Mouse (Mus musculus) CH12.LX (cell line): ENCODE data around the gene Mapk9. TPM values are rescaled to one million over a fixed set of nuclear protein-coding genes. Genes with fewer than 3 reads are reported as not detected.

ENCODE experiments used
- DNase-seq: peaks from one replicate; pipeline ENCODE4 v3.0.0-alpha.2; 2013; ENCODE audit errors: extremely low read depth
- H3K27ac ChIP-seq: 2 replicates; pipeline ENCODE4 v1.5.1; 2012; ENCODE audit warnings: low read depth, mild to moderate bottlenecking, control low read depth, moderate library complexity; ENCODE audit not compliant: insufficient read depth
- H3K27me3 ChIP-seq: replicated peaks from 2 replicates; pipeline ENCODE3; 2012; ENCODE audit warnings: inconsistent platforms
- H3K36me3 ChIP-seq, 2 experiments: replicated peaks in 1 of 2; 2 replicates each; pipeline versions ENCODE3 to v1.6.1; 2012; ENCODE audit warnings: inconsistent platforms in 1 of 2, low read length in 1 of 2, mild to moderate bottlenecking in 1 of 2, mixed read lengths in 1 of 2, moderate library complexity in 1 of 2; ENCODE audit not compliant: control insufficient read depth in 1 of 2, insufficient read depth in 1 of 2
- H3K4me1 ChIP-seq, 2 experiments: 2 replicates each; pipeline ENCODE4 v1.6.1; 2012; ENCODE audit warnings: inconsistent platforms in 1 of 2, moderate library complexity in 1 of 2; ENCODE audit not compliant: insufficient read depth in 2 of 2, control insufficient read depth in 1 of 2
- H3K4me2 ChIP-seq: 2 replicates; pipeline ENCODE4 v1.6.1; 2012; ENCODE audit warnings: low read depth, mild to moderate bottlenecking, control low read depth; ENCODE audit not compliant: poor library complexity, insufficient read depth, severe bottlenecking
- H3K4me3 ChIP-seq, 3 experiments: fragments of 150-350 bp in 1 of 3; sonication (generic) in 1 of 3; replicated peaks in 1 of 3; 2 replicates each; pipeline versions ENCODE3 to v1.5.1; 2011 to 2012; ENCODE audit warnings: low read depth in 2 of 3, low read length in 2 of 3, mild to moderate bottlenecking in 2 of 3, moderate library complexity in 2 of 3, control low read depth in 1 of 3, improper control_type of control experiment in 1 of 3, inconsistent platforms in 1 of 3, mixed read lengths in 1 of 3; ENCODE audit not compliant: poor library complexity in 1 of 3
- H3K79me2 ChIP-seq: replicated peaks from 2 replicates; pipeline ENCODE4 v1.6.1; 2012; ENCODE audit warnings: mild to moderate bottlenecking, moderate library complexity; ENCODE audit not compliant: control insufficient read depth, poor library complexity, insufficient read depth, severe bottlenecking; ENCODE audit errors: extremely low read depth
- H3K9ac ChIP-seq: 2 replicates; pipeline ENCODE4 v1.6.1; 2012; ENCODE audit warnings: low read depth, mild to moderate bottlenecking, control low read depth, moderate library complexity; ENCODE audit not compliant: insufficient read depth
- H3K9me3 ChIP-seq: replicated peaks from 2 replicates; pipeline ENCODE3; 2012; ENCODE audit warnings: low read length, inconsistent platforms, mixed read lengths
- CHD1 ChIP-seq: IDR thresholded peaks from 2 replicates; pipeline ENCODE4 v1.6.1; 2012; ENCODE audit warnings: low read depth, low read length, improper control_type of control experiment, inconsistent platforms
- CTCF ChIP-seq, 2 experiments: IDR thresholded peaks in 1 of 2; conservative IDR thresholded peaks in 1 of 2; 2 replicates each; pipeline ENCODE4 v1.5.1; 2011 to 2012; ENCODE audit warnings: low read depth in 2 of 2, low read length in 2 of 2, improper control_type of control experiment in 1 of 2, inconsistent platforms in 1 of 2, mild to moderate bottlenecking in 1 of 2, moderate library complexity in 1 of 2
- ELF1 ChIP-seq: IDR thresholded peaks from 2 replicates; pipeline ENCODE4 v1.6.1; 2014; ENCODE audit warnings: low read depth, mild to moderate bottlenecking, inconsistent platforms, low read length, improper control_type of control experiment
- EP300 ChIP-seq: IDR thresholded peaks from 2 replicates; pipeline ENCODE4 v1.6.1; 2011; ENCODE audit warnings: low read length, improper control_type of control experiment
- ETS1 ChIP-seq: conservative IDR thresholded peaks from 2 replicates; pipeline ENCODE4 v1.6.1; 2012; ENCODE audit warnings: low read depth, mild to moderate bottlenecking, inconsistent platforms, low read length, improper control_type of control experiment, moderate library complexity
- HCFC1 ChIP-seq: IDR thresholded peaks from 2 replicates; pipeline ENCODE4 v1.6.1; 2012; ENCODE audit warnings: low read depth, mild to moderate bottlenecking, inconsistent platforms, low read length, improper control_type of control experiment
- JUND ChIP-seq: conservative IDR thresholded peaks from 2 replicates; pipeline ENCODE4 v1.6.1; 2011; ENCODE audit warnings: low read depth, low read length, improper control_type of control experiment
- NRF1 ChIP-seq: IDR thresholded peaks from 2 replicates; pipeline ENCODE4 v1.6.1; 2014; ENCODE audit warnings: low read depth, mild to moderate bottlenecking, inconsistent platforms, low read length, improper control_type of control experiment, moderate library complexity
- POLR2AphosphoS2 ChIP-seq: IDR thresholded peaks from 2 replicates; pipeline ENCODE4 v1.6.1; 2011; ENCODE audit warnings: low read depth, low read length, improper control_type of control experiment
- RAD21 ChIP-seq: IDR thresholded peaks from 2 replicates; pipeline ENCODE4 v1.6.1; 2011; ENCODE audit warnings: low read depth, mild to moderate bottlenecking, low read length, improper control_type of control experiment, moderate library complexity
- SMC3 ChIP-seq: IDR thresholded peaks from 2 replicates; pipeline ENCODE4 v1.6.1; 2011; ENCODE audit warnings: low read depth, low read length, improper control_type of control experiment
- USF2 ChIP-seq: conservative IDR thresholded peaks from 2 replicates; pipeline ENCODE4 v1.6.1; 2011; ENCODE audit warnings: low read depth, low read length, improper control_type of control experiment
- ZC3H11A ChIP-seq: IDR thresholded peaks from 2 replicates; pipeline ENCODE4 v1.6.1; 2012; ENCODE audit warnings: low read depth, mild to moderate bottlenecking, inconsistent platforms, low read length, improper control_type of control experiment
- ZMIZ1 ChIP-seq: IDR thresholded peaks from 2 replicates; pipeline ENCODE4 v1.6.1; 2012; ENCODE audit warnings: low read depth, mild to moderate bottlenecking, inconsistent platforms, low read length, improper control_type of control experiment
- ZNF384 ChIP-seq: IDR thresholded peaks from 2 replicates; pipeline ENCODE4 v1.6.1; 2012; ENCODE audit warnings: low read depth, low read length, improper control_type of control experiment, inconsistent platforms
- dilution Hi-C: fragments of 300-500 bp; cut with MboI; formaldehyde crosslinking; loops from 2 replicates; pipeline ENCODE4 v1.14.3; 2020; ENCODE audit warnings: low sequenced_read_pairs; ENCODE audit not compliant: extremely low pct_unique_long_range_greater_than_20kb, extremely low pct_ligation_motif_present
- in situ Hi-C: fragments of 300-500 bp; cut with MboI; formaldehyde crosslinking; loops from 3 replicates; pipeline ENCODE4 v1.14.3; 2019; ENCODE audit warnings: low sequenced_read_pairs, low pct_ligation_motif_present, low pct_unique_long_range_greater_than_20kb, mixed read lengths
- polyA plus RNA-seq: library from polyadenylated mRNA; unstranded; fragments of >175 nt; gene quantifications from 2 replicates; pipeline ENCODE4 v1.2.1, GENCODE M21; 2012; ENCODE audit warnings: low read depth; ENCODE audit not compliant: insufficient read length
- total RNA-seq, 2 experiments: library from RNA; depleted of rRNA; stranded (reverse); fragments of 300-350 nt in 1 of 2; fragments of >200 nt in 1 of 2; gene quantifications; 2 replicates each; pipeline ENCODE4 v1.2.3; 2012 to 2014

The Mapk9 gene
- total and polyA plus RNA-seq, 3 experiments, result 22.0 to 36.8 (median 29.3) TPM

- H3K36me3 ChIP-seq, result peaks cover 24 to 77% of the 10 kb centered on the region in 2 experiments
- in situ Hi-C loops, result no loop called here
- dilution Hi-C loops, result no loop called here
- H3K9me3 ChIP-seq, result no peaks in the 10 kb centered on the region
- no peak overlapping the region for H3K4me2 ChIP-seq
- H3K4me3 ChIP-seq, result no peak overlapping the region
- H3K27me3 ChIP-seq, result no peaks in the 10 kb centered on the region
- H3K4me1 ChIP-seq, result peaks cover 5 to 17% of the 10 kb centered on the region in 2 experiments
- DNase-seq, result peak; percentile 84
- no peak overlapping the region for H3K9ac ChIP-seq
- H3K27ac ChIP-seq, result no peak overlapping the region
- H3K79me2 ChIP-seq, result no peaks in the 10 kb centered on the region
- TF ChIP-seq USF2, result no peak
- TF ChIP-seq ZMIZ1, result no peak
- no peak for TF ChIP-seq CHD1
- no peak for TF ChIP-seq ELF1
- TF ChIP-seq ZNF384, result no peak
- TF ChIP-seq NRF1, result no peak
- no peak for TF ChIP-seq ETS1
- TF ChIP-seq CTCF (conservative IDR thresholded peaks at IDR 0.05 in 1 of 2, IDR thresholded peaks at IDR 0.05 in 1 of 2; ENCODE audit: low read depth in 2 of 2, low read length in 2 of 2), result peak; percentile 91 to 93
- TF ChIP-seq JUND, result no peak
- peak; percentile 68 for TF ChIP-seq RAD21
- TF ChIP-seq SMC3, result peak; percentile 92
- no peak for TF ChIP-seq HCFC1
Measured at GRCm38 (mm10) chr11:49871914-49872313, 25.4 kb downstream of the Mapk9 start.

- H3K9ac ChIP-seq, result no peak overlapping the region
- no peaks in the 10 kb centered on the region for H3K9me3 ChIP-seq
- peaks cover 10 to 24% of the 10 kb centered on the region in 2 experiments for H3K4me1 ChIP-seq
- DNase-seq, result no peak
- no peak for TF ChIP-seq POLR2AphosphoS2
- no peak for TF ChIP-seq JUND
- no peak for TF ChIP-seq ZC3H11A
- TF ChIP-seq EP300, result no peak
- no peak overlapping the region for H3K27ac ChIP-seq
- H3K4me3 ChIP-seq, result no peak overlapping the region
- H3K36me3 ChIP-seq, result peaks cover 23 to 76% of the 10 kb centered on the region in 2 experiments
- H3K4me2 ChIP-seq, result no peak overlapping the region
- no peaks in the 10 kb centered on the region for H3K79me2 ChIP-seq
- H3K27me3 ChIP-seq, result no peaks in the 10 kb centered on the region
- in situ Hi-C loops (no loop called here), dilution Hi-C loops (no loop called here)
Measured at GRCm38 (mm10) chr11:49872779-49873178, 26.2 kb downstream of the Mapk9 start.
